Mouse (Mus musculus): Measurements from ENCODE around the gene Dlg2. TPM values are rescaled to one million over a fixed set of nuclear protein-coding genes. Genes with fewer than 3 reads are reported as not detected.

The Dlg2 gene
- polyA plus RNA-seq, 1 experiment from 2014 or later = 4.1 TPM

DNA sequence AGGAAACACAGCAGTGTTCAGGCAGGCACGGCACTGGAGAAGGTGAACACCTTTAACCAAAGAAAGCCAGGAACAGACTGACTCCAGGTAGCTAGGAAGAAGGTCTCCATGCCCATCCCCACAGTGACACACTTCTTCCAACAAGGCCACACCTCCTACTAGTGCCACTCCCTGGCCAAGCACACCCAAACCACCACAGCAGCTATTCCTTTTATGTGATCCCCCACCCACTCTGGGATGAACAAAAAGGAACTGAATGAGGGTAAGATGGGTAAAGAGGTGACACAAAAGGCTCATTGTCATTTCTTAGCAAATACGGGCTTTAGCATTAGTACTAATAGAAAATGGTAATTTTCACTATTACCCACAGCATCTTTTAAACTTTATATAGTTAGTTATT lies 77.9 kb downstream of the Dlg2 start:
- 79% methylated on average over 2 of the region's 2 CpGs for WGBS
- no peak overlapping the region for H3K4me3 ChIP-seq (replicated peaks)
- H3K27me3 ChIP-seq (replicated peaks) = no peaks in the 10 kb centered on the region
- H3K9ac ChIP-seq = no peak overlapping the region
- H3K27ac ChIP-seq = no peak overlapping the region
- no peaks in the 10 kb centered on the region for H3K9me3 ChIP-seq
- H3K4me2 ChIP-seq = no peak overlapping the region
- H3K36me3 ChIP-seq = no peaks in the 10 kb centered on the region
- no peaks in the 10 kb centered on the region for H3K4me1 ChIP-seq
- no peak for ATAC-seq (ENCODE audit: insufficient read depth, low FRiP score, low read depth)

DNA sequence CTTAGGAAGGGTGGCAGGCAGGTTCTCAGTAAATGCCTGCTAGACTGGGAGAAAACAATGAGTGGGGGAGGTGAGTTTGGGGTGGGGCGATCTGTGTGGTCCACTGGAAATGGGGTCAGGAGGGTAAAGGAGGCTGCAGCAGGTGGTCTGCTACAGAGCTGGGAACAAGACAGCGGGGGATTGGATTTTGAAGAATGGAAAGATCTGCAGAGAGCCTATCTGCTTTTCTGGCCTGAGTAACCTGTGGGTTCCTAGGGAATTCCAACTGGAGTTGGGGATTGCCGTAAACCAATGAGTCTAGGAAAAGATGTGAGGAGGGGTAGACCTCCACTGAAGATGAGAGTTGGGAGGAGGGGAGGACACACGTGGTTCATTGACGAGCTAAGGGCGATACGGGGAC lies 92.7 kb downstream of the Dlg2 start:
- ATAC-seq (ENCODE audit: insufficient read depth, low FRiP score, low read depth) = no peak
- Histone ChIP-seq H3K9me3 (no peaks in the 10 kb centered on the region), H3K4me3 (replicated peaks) (no peak overlapping the region), H3K4me1 (no peaks in the 10 kb centered on the region), H3K27me3 (replicated peaks) (no peaks in the 10 kb centered on the region), H3K4me2 (no peak overlapping the region), H3K27ac (no peak overlapping the region), H3K9ac (no peak overlapping the region), H3K36me3 (no peaks in the 10 kb centered on the region)
- 22% methylated on average over 7 of the region's 7 CpGs for WGBS

DNA sequence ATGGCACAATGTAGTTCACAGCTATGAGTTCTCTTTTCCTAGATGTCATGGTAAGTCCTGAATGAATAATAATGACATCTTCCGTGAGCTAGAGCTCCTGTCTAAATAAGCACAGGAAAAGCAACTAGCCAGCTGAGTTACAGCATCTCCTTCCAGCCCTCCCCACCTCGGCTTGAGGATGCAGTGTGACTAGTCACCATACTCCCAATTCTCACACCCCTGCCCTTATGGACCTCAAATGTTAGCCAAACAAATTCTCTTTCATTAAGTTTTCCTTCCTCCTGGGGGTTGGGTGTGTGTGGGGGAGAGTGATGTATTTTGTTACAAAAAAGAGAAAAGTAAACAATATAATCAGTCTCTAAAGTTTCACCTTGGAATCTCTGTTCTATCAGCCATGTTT lies 111.3 kb downstream of the Dlg2 start:
- H3K27me3 ChIP-seq (replicated peaks) = no peaks in the 10 kb centered on the region
- 16% methylated on average over 2 of the region's 2 CpGs for WGBS
- H3K9me3 ChIP-seq = no peaks in the 10 kb centered on the region
- no peak overlapping the region for H3K4me2 ChIP-seq
- H3K4me1 ChIP-seq = no peaks in the 10 kb centered on the region
- no peak for ATAC-seq (ENCODE audit: insufficient read depth, low FRiP score, low read depth)
- no peak overlapping the region for H3K27ac ChIP-seq
- H3K9ac ChIP-seq = no peak overlapping the region
- H3K36me3 ChIP-seq = no peaks in the 10 kb centered on the region
- no peak overlapping the region for H3K4me3 ChIP-seq (replicated peaks)

DNA sequence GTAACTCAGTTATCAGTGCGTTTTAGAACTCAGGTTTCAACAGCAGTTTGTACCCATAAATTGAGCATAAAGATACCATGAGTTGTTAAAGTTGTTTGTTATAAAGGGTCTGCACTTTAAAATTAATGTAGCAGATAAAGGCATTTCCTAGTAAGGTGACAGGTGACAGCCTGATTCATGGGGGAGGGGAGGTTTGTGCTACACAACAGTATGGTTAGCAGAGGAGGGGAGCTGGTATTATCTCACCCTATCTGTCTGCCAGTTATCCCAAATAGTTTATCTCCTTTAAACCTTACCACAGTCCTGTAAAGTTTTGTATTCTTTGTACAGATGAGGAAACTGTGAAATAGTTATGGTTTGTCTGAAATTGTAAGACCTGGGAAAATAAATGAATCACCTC lies 111.8 kb downstream of the Dlg2 start:
- WGBS = 70% methylated on average over 1 of the region's 1 CpGs
- no peak for ATAC-seq (ENCODE audit: insufficient read depth, low FRiP score, low read depth)

DNA sequence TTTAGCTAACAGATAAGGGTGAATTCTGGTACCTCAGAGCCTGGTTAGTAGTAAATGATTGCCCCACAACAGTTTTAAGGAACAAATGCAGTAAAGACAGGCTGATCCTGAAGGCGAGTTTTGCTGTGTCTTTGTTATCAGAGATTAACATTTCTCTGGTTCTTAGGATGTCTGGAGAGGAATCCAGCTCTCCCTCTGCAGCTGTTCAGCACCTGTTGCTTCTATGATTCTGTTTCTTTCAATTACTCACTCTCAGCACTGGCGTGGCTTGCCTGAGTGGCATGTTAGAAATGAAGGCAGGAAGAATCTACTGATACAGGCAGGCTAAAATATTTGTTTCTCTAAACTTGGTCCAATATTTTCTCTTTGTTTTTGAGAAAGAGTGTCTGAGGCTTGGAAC lies 133.3 kb downstream of the Dlg2 start:
- H3K9me3 ChIP-seq = no peaks in the 10 kb centered on the region
- WGBS = 41% methylated on average over 2 of the region's 2 CpGs
- H3K4me1 ChIP-seq = no peaks in the 10 kb centered on the region
- H3K36me3 ChIP-seq = no peaks in the 10 kb centered on the region
- no peak overlapping the region for H3K4me2 ChIP-seq
- H3K9ac ChIP-seq = no peak overlapping the region
- no peak overlapping the region for H3K4me3 ChIP-seq (replicated peaks)
- ATAC-seq (ENCODE audit: insufficient read depth, low FRiP score, low read depth) = no peak
- H3K27ac ChIP-seq = no peak overlapping the region
- H3K27me3 ChIP-seq (replicated peaks) = no peaks in the 10 kb centered on the region

More for the DNA sequence above, 111.8 kb downstream of the Dlg2 start:
- Histone ChIP-seq H3K36me3 (no peaks in the 10 kb centered on the region), H3K4me2 (no peak overlapping the region), H3K27ac (no peak overlapping the region), H3K4me3 (replicated peaks) (no peak overlapping the region), H3K27me3 (replicated peaks) (no peaks in the 10 kb centered on the region), H3K9ac (no peak overlapping the region), H3K9me3 (no peaks in the 10 kb centered on the region), H3K4me1 (no peaks in the 10 kb centered on the region)

DNA sequence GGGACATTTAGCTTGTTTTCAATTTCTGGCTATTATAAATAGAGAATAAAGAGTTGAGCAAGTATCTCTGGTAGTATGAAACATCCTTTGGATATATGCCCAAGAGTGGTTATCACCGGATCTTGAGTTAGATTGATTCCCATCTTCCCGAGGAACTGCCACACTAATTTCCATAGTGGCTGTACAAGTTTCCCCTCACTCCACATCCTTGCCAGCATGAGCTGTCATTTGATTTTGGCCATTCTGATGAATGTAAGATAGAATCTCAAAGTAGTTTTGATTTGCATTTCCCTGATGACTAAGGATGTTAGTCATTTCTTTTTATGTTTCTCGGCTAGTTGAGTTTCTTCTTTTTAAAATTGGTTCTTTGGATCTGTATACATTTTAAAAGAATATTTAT lies 154.1 kb downstream of the Dlg2 start:
- 78% methylated on average over 3 of the region's 3 CpGs for WGBS
- H3K4me3 ChIP-seq (replicated peaks) = no peak overlapping the region
- no peak overlapping the region for H3K4me2 ChIP-seq
- no peak overlapping the region for H3K9ac ChIP-seq
- no peak for ATAC-seq (ENCODE audit: insufficient read depth, low FRiP score, low read depth)
- H3K27me3 ChIP-seq (replicated peaks) = no peaks in the 10 kb centered on the region
- no peak overlapping the region for H3K27ac ChIP-seq
- no peaks in the 10 kb centered on the region for H3K36me3 ChIP-seq
- H3K9me3 ChIP-seq = no peaks in the 10 kb centered on the region
- no peaks in the 10 kb centered on the region for H3K4me1 ChIP-seq

DNA sequence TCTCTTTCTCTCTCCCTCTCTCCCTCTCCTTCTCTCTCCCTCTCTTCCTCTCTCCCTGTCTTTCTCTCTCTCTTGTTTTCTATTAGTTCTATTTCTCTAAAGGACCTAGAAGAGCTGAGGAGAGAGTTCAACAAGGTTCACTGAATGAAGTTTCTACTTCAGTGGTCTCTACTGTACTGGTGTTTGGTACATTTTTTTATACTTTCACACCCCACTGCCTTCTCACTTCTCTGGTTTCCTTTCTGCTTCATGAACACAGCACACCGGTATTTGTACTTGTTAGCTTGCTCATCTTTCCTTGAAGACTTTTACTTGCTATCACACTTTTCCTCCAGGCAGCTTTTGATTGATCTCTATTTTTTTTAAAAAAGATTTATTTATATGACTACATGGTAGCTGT lies 173.0 kb downstream of the Dlg2 start:
- Histone ChIP-seq H3K9me3 (no peaks in the 10 kb centered on the region), H3K4me2 (no peak overlapping the region), H3K27me3 (replicated peaks) (no peaks in the 10 kb centered on the region), H3K9ac (no peak overlapping the region), H3K4me3 (replicated peaks) (no peak overlapping the region), H3K36me3 (no peaks in the 10 kb centered on the region), H3K4me1 (no peaks in the 10 kb centered on the region), H3K27ac (no peak overlapping the region)
- WGBS = 89% methylated on average over 1 of the region's 1 CpGs
- ATAC-seq (ENCODE audit: insufficient read depth, low FRiP score, low read depth) = no peak

DNA sequence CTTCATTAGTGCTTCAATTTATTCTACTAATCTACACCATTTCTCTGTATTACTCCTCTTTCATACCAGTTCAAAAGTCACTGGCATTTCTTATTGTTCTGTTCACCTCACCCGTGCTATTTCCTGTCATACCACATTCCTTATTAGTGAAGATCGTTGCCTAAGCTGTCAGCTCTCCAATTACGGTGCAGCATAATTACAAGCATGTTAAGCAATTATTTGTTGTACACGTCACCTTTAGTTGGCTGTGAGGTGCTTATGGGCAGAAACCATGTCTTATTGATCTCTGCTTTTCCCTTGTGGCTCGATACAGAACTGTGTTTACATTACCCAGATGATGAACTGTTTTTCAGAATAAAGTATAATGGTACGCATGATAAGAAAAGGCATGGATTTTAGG lies 174.7 kb downstream of the Dlg2 start:
- Histone ChIP-seq H3K36me3 (no peaks in the 10 kb centered on the region), H3K9me3 (no peaks in the 10 kb centered on the region), H3K9ac (no peak overlapping the region), H3K4me2 (no peak overlapping the region), H3K4me3 (replicated peaks) (no peak overlapping the region), H3K4me1 (no peaks in the 10 kb centered on the region), H3K27me3 (replicated peaks) (no peaks in the 10 kb centered on the region), H3K27ac (no peak overlapping the region)
- 50% methylated on average over 6 of the region's 6 CpGs for WGBS
- no peak for ATAC-seq (ENCODE audit: insufficient read depth, low FRiP score, low read depth)

DNA sequence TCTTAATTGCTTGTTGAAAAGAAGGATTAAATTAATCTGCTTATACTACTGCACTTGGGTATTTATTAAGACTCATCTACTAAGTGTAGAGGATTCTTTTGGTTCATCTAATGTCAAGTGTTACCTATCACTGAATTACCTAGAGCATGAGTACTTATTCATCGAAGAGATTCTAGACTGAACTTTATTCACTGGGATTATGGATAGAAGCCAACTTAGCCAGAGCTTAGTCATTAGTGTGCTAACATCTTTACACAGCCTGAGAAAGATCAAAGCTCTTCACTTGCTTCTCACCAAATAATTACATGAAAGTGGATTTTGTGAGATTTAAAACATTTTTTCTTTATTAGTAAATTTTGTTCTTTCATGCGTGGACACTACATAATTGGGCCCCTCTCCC lies 175.1 kb downstream of the Dlg2 start:
- H3K27ac ChIP-seq = no peak overlapping the region
- H3K9me3 ChIP-seq = no peaks in the 10 kb centered on the region
- no peak overlapping the region for H3K4me2 ChIP-seq
- WGBS = 80% methylated on average over 2 of the region's 2 CpGs
- H3K4me1 ChIP-seq = no peaks in the 10 kb centered on the region
- no peak for ATAC-seq (ENCODE audit: insufficient read depth, low FRiP score, low read depth)
- H3K27me3 ChIP-seq (replicated peaks) = no peaks in the 10 kb centered on the region
- no peak overlapping the region for H3K9ac ChIP-seq
- H3K4me3 ChIP-seq (replicated peaks) = no peak overlapping the region
- H3K36me3 ChIP-seq = no peaks in the 10 kb centered on the region

DNA sequence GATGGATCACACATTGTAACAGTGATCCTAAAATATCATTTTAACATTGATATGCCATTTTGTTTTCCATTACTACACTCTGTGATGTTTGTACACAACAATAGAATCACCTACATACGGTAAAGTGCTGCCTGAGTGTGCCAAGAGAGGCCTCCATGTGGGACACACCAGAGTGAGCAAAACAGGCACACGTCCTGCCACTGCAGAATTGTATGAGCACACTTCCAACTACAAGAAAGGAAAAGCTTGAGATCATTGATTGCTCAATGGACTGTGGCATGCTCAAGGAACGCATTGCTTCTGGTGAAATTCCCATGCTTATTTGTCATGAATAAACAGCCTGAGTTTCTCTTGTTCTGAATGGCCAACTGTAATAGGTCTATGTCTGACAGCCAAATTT lies 182.1 kb downstream of the Dlg2 start:
- Histone ChIP-seq H3K4me2 (no peak overlapping the region), H3K36me3 (no peaks in the 10 kb centered on the region), H3K9ac (no peak overlapping the region), H3K4me1 (no peaks in the 10 kb centered on the region), H3K27me3 (replicated peaks) (no peaks in the 10 kb centered on the region), H3K4me3 (replicated peaks) (no peak overlapping the region), H3K9me3 (no peaks in the 10 kb centered on the region), H3K27ac (no peak overlapping the region)
- WGBS = 77% methylated on average over 3 of the region's 3 CpGs
- ATAC-seq (ENCODE audit: insufficient read depth, low FRiP score, low read depth) = no peak

DNA sequence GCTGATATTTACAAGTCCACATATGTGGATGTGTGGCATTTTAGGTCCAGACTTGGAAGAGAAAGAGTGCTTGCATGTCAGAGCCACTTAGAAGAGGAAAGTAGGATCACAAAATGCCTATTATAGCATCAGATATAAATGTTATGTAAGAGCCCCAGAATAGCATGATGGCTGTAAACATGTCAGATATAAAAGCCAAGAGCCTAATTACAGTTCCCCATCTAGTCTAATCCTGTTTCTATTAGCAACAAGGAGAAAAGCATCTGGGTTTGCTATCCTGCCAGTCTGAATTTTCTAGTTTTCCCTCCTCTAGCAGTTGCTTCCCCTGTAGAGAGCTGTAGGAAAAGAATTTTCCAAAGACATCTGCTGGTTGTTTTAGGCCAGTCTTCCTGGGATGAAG lies 217.6 kb downstream of the Dlg2 start:
- Histone ChIP-seq H3K27ac (no peak overlapping the region), H3K9me3 (no peaks in the 10 kb centered on the region), H3K27me3 (replicated peaks) (no peaks in the 10 kb centered on the region), H3K4me2 (no peak overlapping the region), H3K4me3 (replicated peaks) (no peak overlapping the region), H3K9ac (no peak overlapping the region), H3K4me1 (no peaks in the 10 kb centered on the region), H3K36me3 (no peaks in the 10 kb centered on the region)
- ATAC-seq (ENCODE audit: insufficient read depth, low FRiP score, low read depth) = no peak

DNA sequence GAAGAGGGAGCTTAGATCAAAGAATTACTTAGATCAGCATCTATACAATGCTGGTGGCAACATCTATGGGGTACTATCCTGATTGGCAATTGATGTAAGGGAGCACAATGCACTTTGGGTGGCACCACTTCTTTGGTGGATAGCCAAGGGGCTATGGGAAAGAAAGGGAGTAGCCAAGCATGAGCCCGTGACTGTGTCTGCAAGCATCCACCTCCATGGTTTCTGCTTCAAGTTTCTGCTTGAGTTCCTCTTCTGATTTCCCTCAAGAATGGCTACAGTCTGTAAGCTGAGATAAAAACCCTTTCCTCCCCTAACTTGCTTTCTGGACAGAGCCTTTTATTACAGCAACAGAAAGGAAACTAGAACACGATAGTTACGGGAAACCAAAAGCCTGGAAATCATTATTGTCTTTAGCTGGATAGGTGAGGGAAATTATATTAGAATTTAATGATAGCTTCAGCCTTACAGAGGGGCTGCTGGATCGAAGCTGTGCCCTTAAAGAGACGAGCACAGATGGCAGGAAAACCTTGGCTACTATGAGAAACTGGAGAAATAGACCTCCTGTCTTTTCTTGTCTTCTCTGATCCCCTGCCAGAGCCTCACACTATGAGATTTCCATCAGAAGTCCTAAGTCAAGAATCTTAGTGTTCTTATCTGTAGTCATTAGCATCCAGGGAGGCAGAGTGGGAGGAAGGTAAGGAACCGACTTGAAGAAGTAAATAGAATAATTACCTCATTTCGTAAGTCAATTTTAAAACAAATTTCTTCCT lies 219.9 kb downstream of the Dlg2 start:
- Histone ChIP-seq H3K4me2 (no peak overlapping the region), H3K4me1 (no peaks in the 10 kb centered on the region), H3K36me3 (no peaks in the 10 kb centered on the region), H3K4me3 (replicated peaks) (no peak overlapping the region), H3K27ac (no peak overlapping the region), H3K27me3 (replicated peaks) (no peaks in the 10 kb centered on the region), H3K9me3 (no peaks in the 10 kb centered on the region), H3K9ac (no peak overlapping the region)
- no peak for ATAC-seq (ENCODE audit: insufficient read depth, low FRiP score, low read depth)
- 78% methylated on average over 7 of the region's 7 CpGs for WGBS
